Mouse (Mus musculus) left cerebral cortex, adult 8-10 months (tissue): ENCODE measurements around the gene Il23r. TPM values are rescaled to one million over a fixed set of nuclear protein-coding genes. Genes with fewer than 3 reads are reported as not detected.

Experiments
- DNase-seq, 2 experiments: peaks; one replicate each; pipeline ENCODE4 v3.0.0; 2022; ENCODE audit warnings: low spot score in 2 of 2
- total RNA-seq, 4 experiments: library from RNA; stranded (reverse); gene quantifications; 2 replicates each; pipeline ENCODE4 v1.2.4; 2022

Il23r gene
- total RNA-seq, 4 experiments from 2014 or later = not detected

DNA sequence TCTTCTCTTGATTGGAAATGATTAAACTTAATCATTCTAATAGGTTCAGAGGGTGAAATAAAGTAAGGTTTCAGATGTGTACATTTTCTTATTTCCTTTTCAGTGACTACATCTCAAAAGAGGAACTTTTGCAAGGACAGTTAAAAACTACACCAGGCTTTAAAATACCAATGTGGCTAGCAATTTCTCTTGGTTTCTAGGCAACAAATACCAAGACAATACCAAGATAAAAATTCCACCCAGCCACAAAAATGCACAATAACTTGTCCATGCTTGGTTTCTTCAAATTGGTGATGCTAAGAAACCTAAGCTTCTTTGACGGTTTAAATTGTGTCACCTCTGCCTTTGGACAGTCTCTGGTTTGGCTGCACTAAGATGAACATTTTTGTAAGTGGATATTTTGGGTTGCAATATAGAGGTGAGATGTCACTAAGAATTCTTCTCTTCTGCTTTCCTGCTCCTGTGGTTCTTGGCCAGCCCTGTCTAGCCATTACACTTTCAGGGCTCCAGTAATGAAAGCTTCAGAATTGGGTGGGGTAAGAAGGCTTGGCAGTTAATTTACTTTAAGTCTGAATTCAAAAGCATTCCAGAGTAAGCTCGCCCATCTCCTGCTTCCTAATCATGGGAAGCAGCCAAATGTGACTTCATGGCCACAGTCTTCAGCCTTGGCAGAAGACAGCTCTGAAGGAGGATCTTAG lies 56.8 kb downstream of the Il23r start:
- no peak for DNase-seq

DNA sequence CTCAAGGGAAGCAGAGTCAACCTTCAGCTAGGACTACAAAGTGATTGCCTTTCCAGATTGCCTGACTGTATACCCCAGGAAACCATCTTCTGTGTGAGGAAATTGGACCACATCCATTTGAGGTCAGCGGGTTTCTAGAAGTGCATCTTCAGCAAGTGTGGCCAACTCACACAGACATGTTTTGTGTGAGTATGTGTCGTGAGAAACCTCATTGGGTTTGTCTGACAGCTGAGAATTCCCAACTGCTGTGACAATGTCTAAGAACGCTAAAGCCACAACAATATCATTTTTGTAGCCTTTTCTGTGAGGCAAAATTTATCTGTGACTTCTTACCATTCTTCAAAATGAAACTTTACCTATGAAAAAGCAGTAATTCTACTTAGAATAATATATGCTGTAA lies 59.8 kb downstream of the Il23r start:
- DNase-seq = no peak

DNA sequence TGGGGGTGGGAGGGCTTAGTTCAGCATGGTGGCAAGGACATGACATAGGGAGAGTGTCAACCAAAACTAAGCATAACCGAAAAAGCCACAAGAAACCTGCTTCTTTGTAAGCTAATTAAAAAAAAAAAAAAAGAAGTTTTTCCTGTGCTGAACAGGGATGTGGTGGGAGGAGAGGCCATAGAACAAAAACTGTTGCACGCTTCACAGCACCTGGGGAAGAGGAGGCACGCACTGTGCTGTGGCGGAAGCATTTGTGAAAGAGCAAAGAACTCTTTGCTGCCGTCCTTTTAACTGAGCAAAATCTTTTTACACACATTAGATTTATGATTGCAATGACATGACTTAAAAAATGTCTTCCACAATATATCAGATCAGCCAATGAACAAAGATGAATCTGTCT lies 69.9 kb downstream of the Il23r start:
- DNase-seq = no peak

DNA sequence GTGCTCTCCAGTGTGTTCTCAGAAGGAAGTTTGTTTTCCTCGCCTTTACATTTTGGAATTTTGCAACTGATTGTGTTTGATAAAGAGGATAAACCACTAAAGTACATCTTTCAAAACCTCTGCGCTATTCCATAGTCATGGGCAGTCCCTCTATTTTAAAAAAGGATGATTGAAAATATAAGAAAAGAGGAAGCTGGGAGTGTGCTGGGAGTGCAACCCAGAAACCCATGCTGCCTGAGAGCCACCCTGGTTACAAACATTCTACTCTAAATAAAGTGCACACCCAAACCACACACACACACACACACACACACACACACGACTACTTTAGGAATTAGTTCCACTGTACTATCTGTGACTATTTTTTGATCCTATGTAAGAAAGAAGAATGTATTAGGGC lies 75.1 kb downstream of the Il23r start:
- DNase-seq = no peak

DNA sequence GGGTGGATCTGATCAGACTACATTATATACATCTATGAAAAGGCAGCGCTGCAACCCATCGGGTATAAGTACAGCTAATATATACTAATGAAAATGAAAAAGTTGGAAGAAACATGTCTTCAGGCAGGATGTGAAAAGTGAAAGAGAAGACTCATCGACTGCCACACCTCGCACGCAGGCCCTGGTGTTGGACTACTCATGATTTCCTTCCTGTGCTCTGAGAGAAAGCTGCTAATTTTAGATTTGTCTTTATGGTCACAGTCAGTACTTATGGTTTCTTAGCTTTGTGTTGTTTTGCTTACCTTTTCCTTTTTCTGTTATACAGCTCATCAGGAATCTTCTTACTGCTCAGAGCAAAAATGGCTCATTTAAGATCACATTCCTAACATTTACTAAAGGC lies 76.4 kb downstream of the Il23r start:
- DNase-seq = no peak

DNA sequence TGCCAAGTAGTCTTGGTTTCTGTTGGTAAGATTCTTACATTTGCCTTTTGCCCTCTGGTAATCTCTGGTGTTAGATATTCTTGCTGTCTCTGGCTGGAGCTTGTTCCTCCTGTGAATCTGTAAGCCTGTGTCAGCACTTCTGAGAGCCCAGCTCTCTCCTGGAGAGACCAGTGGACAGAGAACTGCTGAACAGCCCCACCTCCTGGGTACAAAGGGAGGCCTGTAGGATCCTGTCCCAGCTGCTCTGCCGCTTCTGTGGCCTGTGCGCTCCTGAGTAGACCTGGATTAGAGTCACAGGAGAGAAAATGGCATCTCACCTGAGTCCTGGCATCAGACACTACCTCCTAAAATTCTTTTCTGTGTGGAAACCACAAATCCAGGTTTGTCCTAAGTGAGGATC lies 78.3 kb downstream of the Il23r start:
- DNase-seq = no peak

DNA sequence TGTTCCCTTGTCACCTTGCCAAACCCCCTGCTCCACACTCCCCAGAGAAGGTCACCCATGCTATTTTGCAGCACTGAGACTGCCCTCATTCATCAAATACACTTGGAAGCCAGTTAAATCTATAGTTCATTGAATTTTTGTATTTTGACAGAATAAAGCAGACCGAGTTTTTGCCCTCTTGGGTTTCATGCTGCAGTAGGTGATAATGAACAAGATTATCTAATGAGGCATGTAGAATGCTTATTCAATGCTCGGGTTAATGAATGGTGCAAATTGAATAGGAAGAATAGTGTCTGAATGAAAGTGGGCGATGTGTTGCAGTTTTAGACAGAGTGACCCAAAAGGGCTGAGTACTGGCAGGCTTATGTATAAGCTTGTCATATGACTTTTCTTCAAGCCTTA lies 86.4 kb downstream of the Il23r start:
- DNase-seq = no peak

DNA sequence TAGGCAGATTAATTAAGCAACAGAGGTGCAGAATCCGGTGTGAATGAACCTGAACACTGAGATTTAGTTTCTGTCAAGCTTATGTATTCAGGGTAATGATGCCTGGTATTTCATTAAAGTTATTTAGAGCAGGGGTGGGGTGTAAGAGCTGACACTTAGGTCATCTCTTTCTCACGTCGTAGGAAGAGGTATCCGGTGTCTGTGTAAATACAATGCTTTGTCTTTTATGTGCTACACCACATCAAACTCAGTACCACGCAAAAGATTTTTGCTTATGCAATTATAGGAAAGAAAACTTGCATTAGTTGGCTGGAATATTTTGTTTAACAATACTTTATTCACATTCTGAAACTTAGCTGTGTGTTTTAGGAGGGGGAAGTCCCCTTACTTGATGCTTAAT lies 92.1 kb downstream of the Il23r start:
- DNase-seq = no peak

DNA sequence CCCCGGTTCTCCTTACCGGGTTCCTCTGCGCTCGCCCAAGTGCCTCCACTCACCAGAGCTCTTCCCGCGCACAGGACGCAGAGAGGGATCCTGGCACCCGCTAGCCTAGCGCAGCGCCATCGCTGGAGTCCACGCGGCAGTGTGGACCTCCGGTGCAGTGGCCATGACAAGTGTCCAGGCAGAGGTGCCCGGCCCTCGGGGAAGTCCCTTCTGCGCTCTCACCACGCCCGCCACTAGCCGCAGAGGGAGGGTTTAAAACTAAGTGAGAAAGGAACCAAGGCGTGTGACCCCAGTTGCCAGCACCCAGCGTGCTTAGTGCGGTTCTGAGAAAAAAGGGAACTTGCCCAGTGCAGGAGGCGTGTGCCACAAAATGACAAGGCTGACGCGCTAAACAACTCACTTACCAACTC lies 115.7 kb downstream of the Il23r start, which contains the start of gene Il12rb2:
Gene Il12rb2 (minus strand): TSS at position 207 of the 410 bp plus-strand sequence.
- no peak for DNase-seq

Other genes starting within 250 kb of the Il23r start
- gene Il12rb2, start 115.7 kb downstream of the Il23r start, total RNA-seq = under 1 TPM in 3 of 4 experiments, not detected in 1; 0.14 to 0.19 (median 0.16) TPM
- under 1 TPM in 1 of 4 experiments, not detected in 3; 0.28 TPM for gene Tacstd2, start 43.9 kb upstream of the Il23r start, total RNA-seq